Mouse (Mus musculus) neural tube, embryonic 11.5 days (tissue): ENCODE data around the gene Nxpe2. TPM values are rescaled to one million over a fixed set of nuclear protein-coding genes. Genes with fewer than 3 reads are reported as not detected.
"Not testable (repeated sequence)": the region's sequence is repeated elsewhere in the genome, so short reads cannot be mapped to it uniquely, and the experiment has no call there.

ENCODE experiments used
- ATAC-seq: fragments of 200-750 bp; cut with Nextera tagmentation; 2 replicates; pipeline ENCODE4 v1.8.0; 2017; ENCODE audit warnings: moderate number of reproducible peaks, mild to moderate bottlenecking, moderate TSS enrichment, moderate library complexity; ENCODE audit not compliant: insufficient read depth, low FRiP score, low TSS enrichment
- DNase-seq: peaks from one replicate; pipeline ENCODE4 v3.0.0-alpha.2; 2015; ENCODE audit warnings: low spot score
- H3K27ac ChIP-seq: fragments of 300-500 bp; sonication (generic); 2 replicates; pipeline ENCODE4 v1.5.1; 2014; ENCODE audit warnings: low read depth, mild to moderate bottlenecking, low read length
- H3K27me3 ChIP-seq: fragments of 300-500 bp; sonication (generic); 2 replicates; pipeline ENCODE4 v1.6.1; 2014; ENCODE audit warnings: mild to moderate bottlenecking, low read length, mixed read lengths; ENCODE audit not compliant: control insufficient read depth, insufficient read depth
- H3K36me3 ChIP-seq: fragments of 300-500 bp; sonication (generic); 2 replicates; pipeline ENCODE4 v1.6.1; 2014; ENCODE audit warnings: mild to moderate bottlenecking, low read length, moderate library complexity, mixed read lengths; ENCODE audit not compliant: control insufficient read depth, insufficient read depth
- H3K4me1 ChIP-seq: fragments of 300-500 bp; sonication (generic); 2 replicates; pipeline ENCODE4 v1.6.1; 2014; ENCODE audit warnings: low read length, mixed read lengths; ENCODE audit not compliant: control insufficient read depth, insufficient read depth
- H3K4me2 ChIP-seq: fragments of 300-500 bp; sonication (generic); 2 replicates; pipeline ENCODE4 v1.6.1; 2014; ENCODE audit warnings: low read depth, mild to moderate bottlenecking, moderate library complexity
- H3K4me3 ChIP-seq: fragments of 300-500 bp; sonication (generic); 2 replicates; pipeline ENCODE4 v1.5.1; 2014; ENCODE audit warnings: low read depth, low read length
- H3K9ac ChIP-seq: fragments of 300-500 bp; sonication (generic); 2 replicates; pipeline ENCODE4 v1.6.1; 2014; ENCODE audit warnings: mild to moderate bottlenecking, low read length
- H3K9me3 ChIP-seq: fragments of 300-500 bp; sonication (generic); 2 replicates; pipeline ENCODE4 v1.6.1; 2016; ENCODE audit warnings: low read length; ENCODE audit not compliant: control insufficient read depth
- WGBS: fragments of 180-500 bp; shearing (Covaris S2); extraction: QIAGEN DNeasy Blood & Tissue Kit; methylation state at CpG from one replicate; pipeline ENCODE4 v1.1.7; 2014; 5-methylcytosine and 5-hydroxymethylcytosine counted together
- polyA plus RNA-seq: library from polyadenylated mRNA; unstranded; fragments of >200 nt; fragmentation: Nextera tagmentation; extraction: Ambion mirVana; gene quantifications from 2 replicates; pipeline ENCODE4 v1.2.1, GENCODE M21; 2014

Gene Nxpe2
- polyA plus RNA-seq, 1 experiment from 2014 or later = 0.72 TPM

GRCm38 (mm10) chr9:48315825-48316224 lies 37.4 kb downstream of the Nxpe2 start:
- Histone ChIP-seq H3K36me3 (no peaks in the 10 kb centered on the region), H3K9me3 (no peaks in the 10 kb centered on the region), H3K4me3 (no peak overlapping the region), H3K4me1 (no peaks in the 10 kb centered on the region), H3K4me2 (no peak overlapping the region), H3K27ac (no peak overlapping the region), H3K27me3 (no peaks in the 10 kb centered on the region), H3K9ac (no peak overlapping the region)
- ATAC-seq (no peak), DNase-seq (no peak)
- WGBS = 70% methylated on average over 1 of the region's 1 CpGs

DNA sequence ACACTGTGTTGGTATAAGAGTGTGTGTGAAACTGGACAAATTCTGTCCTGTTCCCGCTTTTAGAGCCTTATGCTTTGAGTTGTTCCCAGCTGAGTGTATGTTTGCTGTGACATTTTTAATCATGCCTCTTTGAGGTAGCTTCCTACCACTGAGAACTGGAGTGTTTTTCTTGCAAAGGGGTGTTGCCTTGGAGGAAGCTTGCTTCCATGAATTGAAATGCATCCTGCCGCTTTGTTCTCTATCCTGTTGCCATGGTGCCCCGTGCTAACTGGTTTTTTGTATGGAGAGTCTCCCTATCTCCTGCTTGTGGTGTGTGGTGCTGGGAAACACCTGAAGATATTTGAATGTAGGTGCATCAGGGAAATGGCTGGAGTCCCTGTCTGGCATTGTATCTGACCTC lies 39.1 kb downstream of the Nxpe2 start:
- Histone ChIP-seq H3K27me3 (no peaks in the 10 kb centered on the region), H3K4me2 (no peak overlapping the region), H3K36me3 (no peaks in the 10 kb centered on the region), H3K9ac (no peak overlapping the region), H3K9me3 (no peaks in the 10 kb centered on the region), H3K4me3 (no peak overlapping the region), H3K27ac (no peak overlapping the region), H3K4me1 (no peaks in the 10 kb centered on the region)
- 26% methylated on average over 3 of the region's 3 CpGs for WGBS
- DNase-seq (peak; percentile 15), ATAC-seq (no peak)

DNA sequence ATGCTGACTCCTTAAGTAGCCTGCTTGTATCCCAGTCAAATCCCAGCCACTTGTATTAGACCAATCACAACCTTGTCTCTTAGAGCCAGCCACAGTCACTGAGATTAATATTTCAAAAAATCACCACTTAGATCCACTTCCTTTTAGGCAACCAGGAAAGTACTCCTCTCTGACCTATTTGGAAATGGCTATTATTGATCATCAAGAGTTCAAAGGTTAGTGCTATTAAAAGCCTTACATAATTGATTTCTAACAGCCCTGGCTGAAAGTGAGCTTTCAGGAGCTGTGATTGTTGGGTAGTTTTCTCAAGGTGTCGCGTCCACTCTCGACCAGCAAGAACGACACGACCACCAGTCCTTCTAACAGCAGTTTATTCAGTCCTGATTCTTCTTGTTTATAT lies 42.0 kb downstream of the Nxpe2 start:
- H3K9ac ChIP-seq = no peak overlapping the region
- H3K4me2 ChIP-seq = no peak overlapping the region
- no peak overlapping the region for H3K27ac ChIP-seq
- H3K36me3 ChIP-seq = no peaks in the 10 kb centered on the region
- ATAC-seq = no peak
- H3K9me3 ChIP-seq = no peaks in the 10 kb centered on the region
- no peaks in the 10 kb centered on the region for H3K27me3 ChIP-seq
- H3K4me1 ChIP-seq = no peaks in the 10 kb centered on the region
- H3K4me3 ChIP-seq = no peak overlapping the region
- WGBS = 90% methylated on average over 5 of the region's 5 CpGs
- DNase-seq = no peak

DNA sequence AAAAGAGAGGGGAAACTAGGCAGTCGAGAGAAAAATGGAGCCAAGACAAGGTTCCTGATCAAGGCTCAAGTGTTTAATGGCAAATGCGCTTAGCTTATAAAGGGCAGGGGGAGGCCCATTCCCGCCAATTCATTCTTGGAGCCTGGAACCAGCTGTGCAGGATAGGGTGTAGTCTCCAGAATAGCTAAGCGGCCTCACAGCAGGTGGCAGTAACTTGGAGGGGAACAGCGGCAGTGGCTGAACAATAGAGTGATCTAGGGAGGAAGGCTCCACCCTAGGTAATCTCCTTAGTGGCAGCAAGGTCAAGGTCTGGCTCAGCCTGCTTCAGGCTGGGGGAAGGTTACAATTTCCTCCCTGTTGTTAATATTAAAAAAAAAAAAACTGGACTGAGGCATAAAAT lies 49.7 kb downstream of the Nxpe2 start:
- not testable (repeated sequence) for ATAC-seq, H3K36me3 ChIP-seq, H3K9me3 ChIP-seq, H3K9ac ChIP-seq, H3K4me2 ChIP-seq, H3K4me3 ChIP-seq, H3K27me3 ChIP-seq, H3K27ac ChIP-seq, DNase-seq, H3K4me1 ChIP-seq
- 33% methylated on average over 5 of the region's 5 CpGs for WGBS

DNA sequence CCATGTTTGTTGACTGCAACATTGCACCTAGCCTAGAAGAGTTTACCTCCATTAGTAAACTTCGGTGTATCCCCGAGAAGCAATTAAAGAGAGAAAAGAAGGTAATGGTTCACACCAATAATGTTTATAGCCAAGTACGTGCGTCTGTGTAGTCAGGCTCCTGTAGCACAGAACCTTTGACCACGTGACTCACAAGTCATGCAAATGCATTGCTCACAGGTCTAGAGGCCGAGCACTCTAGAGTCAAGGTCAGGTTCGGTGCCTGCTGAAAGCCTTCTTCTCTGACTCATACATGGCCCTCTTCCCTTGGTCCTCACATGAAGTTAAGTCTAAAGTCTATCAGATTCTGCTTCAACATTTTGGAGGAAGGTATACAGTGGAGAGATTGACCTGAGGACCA lies 54.3 kb downstream of the Nxpe2 start:
- Histone ChIP-seq H3K27ac (no peak overlapping the region), H3K27me3 (no peaks in the 10 kb centered on the region), H3K4me3 (no peak overlapping the region), H3K9me3 (no peaks in the 10 kb centered on the region), H3K4me2 (no peak overlapping the region), H3K9ac (no peak overlapping the region), H3K4me1 (no peaks in the 10 kb centered on the region), H3K36me3 (no peaks in the 10 kb centered on the region)
- ATAC-seq (no peak), DNase-seq (no peak)
- 86% methylated on average over 7 of the region's 7 CpGs for WGBS

GRCm38 (mm10) chr9:48294754-48295153 lies 58.5 kb downstream of the Nxpe2 start:
- Histone ChIP-seq H3K4me3 (no peak overlapping the region), H3K27me3 (no peaks in the 10 kb centered on the region), H3K9me3 (no peaks in the 10 kb centered on the region), H3K4me2 (no peak overlapping the region), H3K36me3 (no peaks in the 10 kb centered on the region), H3K27ac (no peak overlapping the region), H3K9ac (no peak overlapping the region), H3K4me1 (no peaks in the 10 kb centered on the region)
- WGBS = 73% methylated on average over 2 of the region's 2 CpGs
- ATAC-seq (no peak), DNase-seq (no peak)

DNA sequence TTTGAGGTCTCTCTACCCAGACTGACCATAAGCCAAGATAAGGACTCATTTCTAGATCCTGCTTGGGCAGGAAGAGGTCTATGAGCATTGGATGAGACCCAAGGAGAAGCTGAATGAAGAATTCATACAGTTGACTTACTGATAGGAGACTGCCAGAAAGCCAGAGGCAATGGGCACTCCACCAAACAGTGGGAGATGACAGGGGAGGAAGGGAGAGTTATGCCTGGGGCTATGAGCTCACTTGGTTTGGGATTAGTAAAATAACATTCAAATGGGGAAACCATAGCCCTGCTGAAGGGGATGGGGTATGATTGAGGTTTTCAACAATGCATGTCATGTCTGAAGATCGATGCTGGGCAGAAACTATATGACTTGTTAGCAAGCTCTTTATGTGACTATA lies 63.0 kb downstream of the Nxpe2 start:
- WGBS = 93% methylated on average over 1 of the region's 1 CpGs
- no peak overlapping the region for H3K4me2 ChIP-seq
- no peak overlapping the region for H3K27ac ChIP-seq

DNA sequence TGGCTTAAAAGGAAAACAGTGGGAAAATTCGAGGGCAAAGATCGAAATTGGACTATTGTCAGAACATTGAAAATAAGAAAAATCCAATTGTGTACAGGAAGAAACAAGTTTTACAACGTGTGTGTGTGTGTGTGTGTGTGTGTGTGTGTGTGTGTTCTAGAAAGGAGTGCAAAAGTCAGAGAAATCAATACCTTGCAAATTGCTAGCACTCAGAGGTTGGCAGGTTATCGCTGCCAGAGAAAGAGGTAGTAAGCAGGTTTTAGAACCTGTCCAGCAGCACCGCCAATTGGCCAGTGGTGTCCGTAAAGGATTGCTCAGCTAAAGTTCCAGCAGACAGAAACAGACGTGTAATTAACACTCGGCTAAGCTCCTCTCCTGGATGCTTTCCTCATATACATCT lies 69.0 kb downstream of the Nxpe2 start:
- Histone ChIP-seq H3K4me2 (no peak overlapping the region), H3K9ac (no peak overlapping the region), H3K36me3 (no peaks in the 10 kb centered on the region), H3K27me3 (no peaks in the 10 kb centered on the region), H3K9me3 (no peaks in the 10 kb centered on the region), H3K27ac (no peak overlapping the region), H3K4me1 (no peaks in the 10 kb centered on the region), H3K4me3 (no peak overlapping the region)
- WGBS = 91% methylated on average over 8 of the region's 8 CpGs
- DNase-seq = no peak
- no peak for ATAC-seq

More for the DNA sequence above, 63.0 kb downstream of the Nxpe2 start:
- no peaks in the 10 kb centered on the region for H3K4me1 ChIP-seq
- no peaks in the 10 kb centered on the region for H3K27me3 ChIP-seq
- H3K9me3 ChIP-seq = no peaks in the 10 kb centered on the region
- H3K4me3 ChIP-seq = no peak overlapping the region
- H3K36me3 ChIP-seq = no peaks in the 10 kb centered on the region
- H3K9ac ChIP-seq = no peak overlapping the region
- DNase-seq = no peak
- ATAC-seq = no peak

GRCm38 (mm10) chr9:48276831-48277230 lies 76.4 kb downstream of the Nxpe2 start:
- Histone ChIP-seq H3K4me3 (no peak overlapping the region), H3K9me3 (no peaks in the 10 kb centered on the region), H3K4me2 (no peak overlapping the region), H3K27ac (no peak overlapping the region), H3K9ac (no peak overlapping the region), H3K36me3 (no peaks in the 10 kb centered on the region), H3K4me1 (no peaks in the 10 kb centered on the region), H3K27me3 (no peaks in the 10 kb centered on the region)
- ATAC-seq = no peak
- 91% methylated on average over 15 of the region's 15 CpGs for WGBS
- DNase-seq = no peak
